ENCODE assay signal across 30 mouse cellular contexts in genomic region chr10:77305766-77306165, GRCm38 (mm10). TPM values are rescaled to one million over a fixed set of nuclear protein-coding genes. Genes with fewer than 3 reads are reported as not detected.
DNase-seq lines count a peak whose midpoint lies in the region; ATAC-seq and TF ChIP-seq lines count a peak whose summit lies in the region.
"Had no signal": no experiment of that assay in that cellular context is flagged by ENCODE, and none has a peak within 500 bp of the region (broad histone marks: within the 10 kb centered on the region; RNA-seq: fewer than 3 reads in every experiment).

No protein-coding gene starts in this region.

- TF ChIP-seq EP300 in heart, adult 2 months (IDR thresholded peaks at IDR 0.05; ENCODE audit: insufficient read depth, low read depth, low read length): no peak

- peaks cover 2% of the 10 kb centered on the region; the same call in 1 of the 2 replicates for H3K36me3 ChIP-seq in heart, embryonic 11.5 days (ENCODE audit: control insufficient read depth, insufficient read depth, low read length)
- 0 out of 2 replicates have a peak, but pooled peaks cover 4% of the 10 kb centered on the region for H3K36me3 ChIP-seq in midbrain, embryonic 12.5 days
- no peaks in the 10 kb centered on the region for H3K36me3 ChIP-seq in midbrain, embryonic 15.5 days (replicated peaks)
- peaks cover 19% of the 10 kb centered on the region for H3K36me3 ChIP-seq in midbrain, embryonic 13.5 days
- H3K36me3 ChIP-seq in neural tube, embryonic 15.5 days: peaks cover 14% of the 10 kb centered on the region
- no peaks in the 10 kb centered on the region for H3K36me3 ChIP-seq in heart, adult 2 months (ENCODE audit: control insufficient read depth, insufficient read depth, low read length)
- H3K36me3 ChIP-seq: embryonic facial prominence, embryonic 15.5 days; stomach, embryonic 15.5 days had no signal

- H3K9me3 ChIP-seq in heart, embryonic 11.5 days (replicated peaks; ENCODE audit: control insufficient read depth, low read length): no peaks in the 10 kb centered on the region
- no peaks in the 10 kb centered on the region for H3K9me3 ChIP-seq in midbrain, embryonic 12.5 days
- no peaks in the 10 kb centered on the region for H3K9me3 ChIP-seq in midbrain, embryonic 15.5 days
- H3K9me3 ChIP-seq in midbrain, embryonic 13.5 days: no peaks in the 10 kb centered on the region
- no peaks in the 10 kb centered on the region for H3K9me3 ChIP-seq in neural tube, embryonic 15.5 days (replicated peaks)
- H3K9me3 ChIP-seq: embryonic facial prominence, embryonic 10.5 days; embryonic facial prominence, embryonic 15.5 days; forebrain, embryonic 13.5 days; heart, embryonic 12.5 days; limb, embryonic 10.5 days; limb, embryonic 15.5 days; stomach, embryonic 15.5 days had no signal

- DNase-seq in heart, adult 11 months: peak; percentile 77
- no peak for DNase-seq in urinary bladder, postnatal 25 days (ENCODE audit: low spot score)
- no peak for DNase-seq in heart, adult 2 months
- DNase-seq: adrenal gland, postnatal 36 days; cerebellum, adult 2 months; cerebellum, postnatal 25 days; gastrocnemius, postnatal 14 days; heart, postnatal 4 days; kidney, adult 18-20 months; kidney, postnatal 4 days; layer of hippocampus, postnatal 36 days; lung, embryonic 14.5 days; lung, postnatal 14 days; right cerebral cortex, postnatal 25 days had no signal

- no peak overlapping the region for H3K9ac ChIP-seq in heart, embryonic 11.5 days (ENCODE audit: low read depth, low read length)
- no peak overlapping the region for H3K9ac ChIP-seq in midbrain, embryonic 12.5 days (replicated peaks)
- H3K9ac ChIP-seq in midbrain, embryonic 15.5 days: no peak overlapping the region
- H3K9ac ChIP-seq in midbrain, embryonic 13.5 days (replicated peaks): no peak overlapping the region
- H3K9ac ChIP-seq in neural tube, embryonic 15.5 days (replicated peaks): no peak overlapping the region
- H3K9ac ChIP-seq in heart, adult 2 months (ENCODE audit: low read depth, low read length): no peak overlapping the region
- H3K9ac ChIP-seq: embryonic facial prominence, embryonic 15.5 days; forebrain, embryonic 13.5 days; heart, embryonic 12.5 days; limb, embryonic 15.5 days; liver, embryonic 14.5 days; lung, embryonic 14.5 days; stomach, embryonic 15.5 days had no signal

- no peak overlapping the region for H3K27ac ChIP-seq in heart, embryonic 11.5 days (ENCODE audit: low read depth, low read length)
- H3K27ac ChIP-seq in midbrain, embryonic 12.5 days (replicated peaks): peak overlapping the region; percentile 62
- no peak overlapping the region; the same call in 1 of the 2 replicates for H3K27ac ChIP-seq in midbrain, embryonic 15.5 days
- peak overlapping the region; percentile 68 for H3K27ac ChIP-seq in midbrain, embryonic 13.5 days
- H3K27ac ChIP-seq in neural tube, embryonic 15.5 days (replicated peaks): peak overlapping the region; percentile 54
- H3K27ac ChIP-seq in heart, adult 2 months: no peak overlapping the region
- H3K27ac ChIP-seq: embryonic facial prominence, embryonic 10.5 days; embryonic facial prominence, embryonic 15.5 days; forebrain, embryonic 13.5 days; kidney, postnatal 0 days; limb, embryonic 10.5 days; limb, embryonic 15.5 days; liver, embryonic 14.5 days; stomach, embryonic 15.5 days had no signal

- TF ChIP-seq POLR2A in heart, adult 2 months (IDR thresholded peaks at IDR 0.05; ENCODE audit: insufficient read depth, low read depth, low read length): no peak

- TF ChIP-seq CTCF in heart, adult 2 months (IDR thresholded peaks at IDR 0.05): no peak

- H3K4me1 ChIP-seq in heart, embryonic 11.5 days (ENCODE audit: control insufficient read depth, insufficient read depth, low read length): no peaks in the 10 kb centered on the region
- peaks cover 8% of the 10 kb centered on the region; the same call in 1 of the 2 replicates for H3K4me1 ChIP-seq in midbrain, embryonic 12.5 days
- peaks cover 14% of the 10 kb centered on the region for H3K4me1 ChIP-seq in midbrain, embryonic 15.5 days
- H3K4me1 ChIP-seq in midbrain, embryonic 13.5 days (replicated peaks): peaks cover 21% of the 10 kb centered on the region
- peaks cover 18% of the 10 kb centered on the region for H3K4me1 ChIP-seq in neural tube, embryonic 15.5 days
- H3K4me1 ChIP-seq in heart, adult 2 months (ENCODE audit: control insufficient read depth, insufficient read depth, low read length): no peaks in the 10 kb centered on the region
- H3K4me1 ChIP-seq: embryonic facial prominence, embryonic 15.5 days; forebrain, embryonic 13.5 days; heart, embryonic 12.5 days; limb, embryonic 10.5 days; limb, embryonic 15.5 days; stomach, embryonic 15.5 days had no signal

- WGBS in heart, embryonic 11.5 days (ENCODE audit: insufficient replicate concordance): 69% methylated on average over 8 of the region's 8 CpGs
- WGBS in midbrain, embryonic 12.5 days: 85% methylated on average over 8 of the region's 8 CpGs
- 83% methylated on average over 8 of the region's 8 CpGs for WGBS in midbrain, embryonic 15.5 days
- whole genome bisulfite sequencing in midbrain, embryonic 13.5 days: 81% methylated on average over 8 of the region's 8 CpGs
- WGBS in neural tube, embryonic 15.5 days: 83% methylated on average over 8 of the region's 8 CpGs
- 86% methylated on average over 8 of the region's 8 CpGs for WGBS in heart, adult 2 months

- no peaks in the 10 kb centered on the region for H3K27me3 ChIP-seq in heart, embryonic 11.5 days (ENCODE audit: control insufficient read depth, insufficient read depth, low read length)
- no peaks in the 10 kb centered on the region for H3K27me3 ChIP-seq in midbrain, embryonic 12.5 days
- no peaks in the 10 kb centered on the region for H3K27me3 ChIP-seq in midbrain, embryonic 15.5 days (replicated peaks)
- no peaks in the 10 kb centered on the region for H3K27me3 ChIP-seq in midbrain, embryonic 13.5 days
- H3K27me3 ChIP-seq in neural tube, embryonic 15.5 days (replicated peaks): no peaks in the 10 kb centered on the region
- no peaks in the 10 kb centered on the region for H3K27me3 ChIP-seq in heart, adult 2 months (ENCODE audit: control insufficient read depth, insufficient read depth, low read length)
- H3K27me3 ChIP-seq: embryonic facial prominence, embryonic 15.5 days; forebrain, embryonic 13.5 days; heart, embryonic 12.5 days; limb, embryonic 15.5 days; Patski; stomach, embryonic 15.5 days had no signal

- no peak for ATAC-seq in heart, embryonic 11.5 days (replicated peaks; ENCODE audit: insufficient number of reproducible peaks, low FRiP score, low TSS enrichment)
- ATAC-seq in midbrain, embryonic 12.5 days (ENCODE audit: low FRiP score, low read depth): no peak
- no peak for ATAC-seq in midbrain, embryonic 15.5 days (replicated peaks)
- no peak for ATAC-seq in midbrain, embryonic 13.5 days
- no peak for ATAC-seq in neural tube, embryonic 15.5 days (ENCODE audit: low FRiP score)
- ATAC-seq: forebrain, embryonic 13.5 days; Patski had no signal

- intact Hi-C loops in heart, adult 2 months (cut with DNase I): no loop called here

- no peaks in the 10 kb centered on the region for H3K79me2 ChIP-seq in heart, adult 2 months (replicated peaks; ENCODE audit: control insufficient read depth, insufficient read depth, low read length)

- H3K4me2 ChIP-seq in heart, embryonic 11.5 days: no peak overlapping the region
- no peak overlapping the region for H3K4me2 ChIP-seq in midbrain, embryonic 12.5 days (replicated peaks)
- no peak overlapping the region for H3K4me2 ChIP-seq in midbrain, embryonic 15.5 days
- H3K4me2 ChIP-seq in midbrain, embryonic 13.5 days (replicated peaks): no peak overlapping the region
- no peak overlapping the region for H3K4me2 ChIP-seq in neural tube, embryonic 15.5 days
- H3K4me2 ChIP-seq: embryonic facial prominence, embryonic 15.5 days; forebrain, embryonic 13.5 days; heart, embryonic 12.5 days; limb, embryonic 15.5 days; lung, embryonic 14.5 days; stomach, embryonic 15.5 days had no signal

- no peak overlapping the region for H3K4me3 ChIP-seq in heart, embryonic 11.5 days (ENCODE audit: low read depth, low read length)
- H3K4me3 ChIP-seq in midbrain, embryonic 12.5 days: no peak overlapping the region
- H3K4me3 ChIP-seq in midbrain, embryonic 15.5 days: no peak overlapping the region
- no peak overlapping the region for H3K4me3 ChIP-seq in midbrain, embryonic 13.5 days (replicated peaks)
- no peak overlapping the region for H3K4me3 ChIP-seq in neural tube, embryonic 15.5 days (replicated peaks)
- H3K4me3 ChIP-seq in heart, adult 2 months: no peak overlapping the region
- H3K4me3 ChIP-seq: embryonic facial prominence, embryonic 10.5 days; embryonic facial prominence, embryonic 15.5 days; forebrain, embryonic 13.5 days; heart, embryonic 12.5 days; limb, embryonic 10.5 days; limb, embryonic 15.5 days; myocyte; stomach, embryonic 15.5 days had no signal

RNA-seq across cellular contexts. Expression of gene Pofut2, which starts 46.7 kb away (rescaled TPM):
- 118 and 133 TPM in 2 replicates for polyA plus RNA-seq in heart, embryonic 11.5 days (2014; fragmentation: Nextera tagmentation; extraction: Ambion mirVana)
- polyA plus RNA-seq in midbrain, embryonic 12.5 days (2016; fragmentation: Nextera tagmentation; extraction: Ambion mirVana): 70.0 and 80.7 TPM in 2 replicates
- polyA plus RNA-seq in midbrain, embryonic 15.5 days (2015; fragmentation: Nextera tagmentation; extraction: Ambion mirVana): 58.0 and 59.2 TPM in 2 replicates
- polyA plus RNA-seq in midbrain, embryonic 13.5 days (2015; fragmentation: Nextera tagmentation; extraction: Ambion mirVana): 57.0 and 57.7 TPM in 2 replicates
- polyA plus RNA-seq in neural tube, embryonic 15.5 days (2015; fragmentation: Nextera tagmentation; extraction: Ambion mirVana): 57.5 and 63.9 TPM in 2 replicates
- total RNA-seq in heart, adult 2 months (2021): 10 to 100 TPM; 39.6 to 44.0 TPM
- polyA plus RNA-seq in heart, adult 2 months (2012; rRNA removed): 55.5 and 58.5 TPM in 2 replicates

Comparison
In these comparisons a context has a peak if more than half of its experiments do, and no peak if none do; other contexts are left out.
1. H3K27ac ChIP-seq: peak in midbrain, embryonic 12.5 days (single experiment), midbrain, embryonic 13.5 days (single experiment) and neural tube, embryonic 15.5 days (single experiment); none in heart, embryonic 11.5 days (single experiment), midbrain, embryonic 15.5 days (single experiment) and heart, adult 2 months (single experiment).